Mouse (Mus musculus) urinary bladder, postnatal 4 days (tissue): ENCODE results near the gene Spaca6.

Experiments used
- DNase-seq, 2 experiments: peaks; one replicate each; pipeline ENCODE4 v3.0.0; 2021 to 2022; ENCODE audit warnings: low spot score in 2 of 2

The Spaca6 gene

DNA sequence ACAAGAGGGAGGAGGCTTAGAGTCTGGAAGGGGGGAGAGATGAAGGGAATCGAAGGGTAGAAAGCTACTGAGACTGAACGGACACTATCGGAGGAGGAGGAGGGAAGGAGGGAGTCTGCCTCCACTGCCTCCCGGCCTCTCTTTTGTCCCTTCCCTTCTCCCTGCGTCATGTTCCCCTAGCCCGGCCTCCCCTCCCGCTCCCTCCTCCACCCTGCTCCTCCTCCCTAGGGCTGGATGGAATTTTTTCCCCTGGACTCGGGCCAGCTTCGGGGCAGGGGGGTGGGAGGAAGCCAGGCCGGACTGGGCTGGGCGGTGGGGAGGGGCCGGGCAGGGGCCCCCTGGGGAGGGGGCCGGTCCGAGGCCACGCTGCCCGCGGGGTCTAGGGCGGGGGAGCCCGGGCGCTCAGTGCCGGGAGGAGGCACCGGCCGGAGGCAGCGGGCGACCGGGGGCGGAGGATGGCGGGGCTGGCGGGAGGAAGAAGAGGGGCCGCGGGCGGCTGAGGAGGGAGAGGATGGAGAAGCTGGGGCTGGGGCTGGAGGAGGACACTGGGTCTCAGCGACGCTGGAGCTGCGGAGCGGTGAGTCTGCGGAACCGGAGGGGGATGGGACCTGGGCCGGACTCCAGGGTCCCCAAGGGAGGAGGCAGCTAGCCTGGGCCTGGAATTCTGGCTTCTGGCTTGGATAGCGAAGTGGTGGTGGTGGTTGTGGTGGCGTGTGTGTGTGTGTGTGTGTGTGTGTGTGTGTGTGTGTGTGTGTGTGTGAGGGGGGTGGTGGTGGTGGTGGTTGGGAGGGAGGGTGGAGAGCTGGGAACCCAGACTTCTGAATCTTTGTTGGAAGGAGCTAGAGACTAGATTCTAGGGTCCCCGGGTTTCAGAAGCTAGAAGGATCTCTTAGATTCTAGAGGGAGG lies at the start of gene Spaca6:
Spaca6 (plus strand) TSS at position 408 of the 907 bp plus-strand sequence.
- DNase-seq, result peak; percentile 94 to 97

- no peak for DNase-seq
Observed at GRCm38 (mm10) chr17:17790866-17791630, 35.9 kb upstream of the Spaca6 start.

GRCm38 (mm10) chr17:17792578-17792977 lies 34.4 kb upstream of the Spaca6 start:
- DNase-seq, result no peak

- DNase-seq, result no peak
Observed at GRCm38 (mm10) chr17:17795527-17795926, 31.4 kb upstream of the Spaca6 start.

GRCm38 (mm10) chr17:17823612-17824336 lies 3.2 kb upstream of the Spaca6 start:
- no peak for DNase-seq

DNA sequence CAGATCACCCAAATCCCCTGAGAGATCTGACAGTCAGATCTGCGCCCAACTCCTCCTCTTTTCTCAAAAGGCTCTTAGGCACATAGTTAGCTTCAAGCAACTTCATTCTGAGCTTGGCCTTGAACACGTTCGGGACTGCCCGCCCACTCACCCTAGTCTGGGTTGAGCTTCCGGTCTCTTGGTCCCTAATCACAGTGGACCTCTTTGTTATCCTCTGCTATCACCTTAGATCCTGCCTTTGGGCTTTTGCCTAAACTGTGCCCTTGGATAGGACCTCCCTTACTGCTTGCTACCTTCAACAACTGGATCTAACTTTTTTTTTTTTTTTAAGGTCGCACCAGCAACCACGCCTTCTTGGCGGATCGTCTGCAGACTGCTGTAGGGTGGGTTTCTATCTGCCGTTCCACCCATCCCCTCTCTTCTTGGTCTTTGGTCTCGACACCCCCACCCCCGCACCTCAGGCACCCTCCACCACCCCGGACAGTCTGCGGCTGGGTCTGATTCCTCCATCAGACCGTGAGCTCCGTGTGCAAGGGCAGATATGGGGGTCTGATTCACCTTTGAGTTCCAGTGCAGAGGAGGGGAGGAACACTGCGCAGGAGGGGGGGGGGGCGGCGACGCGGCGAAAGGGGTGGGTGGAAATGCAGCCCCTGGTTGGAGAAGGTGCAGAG lies 902 bp upstream of the Spaca6 start:
- peak in 1 of 2 experiments; percentile 57 for DNase-seq

- peak in 1 of 2 experiments; percentile 61 for DNase-seq
Observed at GRCm38 (mm10) chr17:17827658-17828190, 766 bp downstream of the Spaca6 start.

DNA sequence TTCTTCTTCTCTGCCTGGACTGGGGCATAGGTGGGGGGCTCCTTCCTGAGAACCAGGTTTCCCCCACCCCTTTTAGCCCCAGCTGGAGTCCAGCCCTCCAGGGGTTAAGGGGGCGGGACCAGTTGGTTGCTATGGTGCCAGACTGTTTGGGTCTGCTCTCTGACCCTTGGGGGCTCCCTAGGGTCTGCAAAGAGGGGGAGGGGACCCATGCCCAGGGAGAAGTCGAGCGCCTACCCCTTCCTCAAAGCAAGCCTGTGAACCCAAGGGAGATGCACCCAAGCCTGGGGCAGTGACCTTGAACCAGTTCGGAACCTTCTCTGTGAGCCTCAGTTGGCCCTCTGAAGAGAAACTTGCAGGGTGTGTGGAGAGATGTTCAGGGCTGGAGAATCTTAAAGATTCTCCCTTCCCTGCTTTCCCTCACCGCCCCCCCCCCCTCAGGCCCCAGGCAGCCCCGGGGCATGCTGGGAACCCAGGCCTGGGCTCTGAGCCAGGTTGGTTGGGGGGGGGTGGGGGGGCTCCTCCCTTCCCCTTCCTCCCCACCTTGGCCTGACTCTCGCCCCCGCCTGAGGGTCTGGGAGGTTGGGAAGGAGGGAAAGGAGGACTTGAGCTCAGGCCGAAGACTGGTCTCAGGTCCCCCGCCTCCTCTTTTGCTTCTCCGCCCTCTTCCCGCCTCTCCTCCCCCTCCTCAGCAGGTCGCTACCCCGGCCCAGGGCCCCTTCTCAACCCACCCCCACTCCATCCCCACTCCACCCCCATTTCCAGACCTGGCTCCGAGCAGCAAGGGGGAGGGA lies 1.4 kb downstream of the Spaca6 start:
- DNase-seq, result peak in 1 of 2 experiments; percentile 66

DNA sequence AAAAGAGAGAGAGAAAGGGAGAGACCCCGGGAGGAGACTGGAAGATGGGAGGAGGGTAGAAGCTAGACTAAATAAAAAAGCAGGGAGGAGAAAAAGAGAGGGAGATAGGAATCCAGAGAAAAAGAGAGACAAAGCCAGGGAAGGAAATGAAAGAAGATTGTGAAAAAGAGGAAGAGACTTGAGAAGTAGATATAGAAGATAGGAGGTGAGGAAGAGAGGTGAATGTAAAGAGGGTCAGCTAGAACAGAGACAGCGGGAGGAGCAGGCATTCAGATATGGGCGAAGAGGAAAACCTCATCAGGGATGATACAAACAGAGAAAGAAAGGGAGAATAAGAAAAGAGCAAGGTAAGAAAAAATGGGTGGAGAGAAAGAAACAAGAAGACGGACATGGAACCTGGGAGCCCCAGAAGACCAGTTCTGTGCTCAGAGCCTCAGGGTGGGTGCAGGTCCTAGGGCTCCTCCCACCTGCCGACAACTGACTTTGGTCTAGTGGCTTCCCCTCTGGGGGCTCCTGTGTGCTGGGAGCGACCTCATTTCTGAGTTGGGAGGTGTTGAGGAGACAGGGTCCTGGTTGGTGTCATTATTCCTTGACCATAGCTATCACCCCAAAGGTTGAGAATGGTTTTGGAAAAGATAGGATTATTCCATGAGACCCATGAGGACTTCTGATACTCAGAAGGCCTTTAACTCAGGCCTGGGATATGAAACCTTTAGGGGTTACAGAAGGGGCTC lies 2.3 kb downstream of the Spaca6 start:
- no peak for DNase-seq

- DNase-seq, result no peak
Observed at GRCm38 (mm10) chr17:17829816-17830535, 3.0 kb downstream of the Spaca6 start.

- no peak for DNase-seq
Observed at GRCm38 (mm10) chr17:17830731-17831130, 3.8 kb downstream of the Spaca6 start.

DNA sequence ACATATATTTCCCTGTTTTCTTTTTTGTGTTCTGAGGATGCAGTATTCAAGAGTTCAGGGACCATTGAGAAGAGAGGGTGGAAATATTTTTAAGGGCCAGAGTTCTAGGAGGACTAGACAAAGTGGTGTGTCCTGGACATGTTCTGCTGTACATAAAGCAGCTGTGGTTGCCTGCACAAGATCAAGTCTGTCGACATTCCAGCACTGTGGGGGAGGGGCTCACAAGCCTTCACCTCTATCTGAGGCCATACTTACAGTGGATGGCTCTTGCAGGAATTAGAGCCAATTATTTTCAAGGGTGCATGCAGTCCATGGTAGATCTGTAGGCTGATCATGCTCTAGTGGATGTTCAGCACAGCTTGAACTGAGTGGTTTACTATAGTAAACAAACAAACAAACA lies 7.9 kb downstream of the Spaca6 start:
- DNase-seq, result no peak

DNA sequence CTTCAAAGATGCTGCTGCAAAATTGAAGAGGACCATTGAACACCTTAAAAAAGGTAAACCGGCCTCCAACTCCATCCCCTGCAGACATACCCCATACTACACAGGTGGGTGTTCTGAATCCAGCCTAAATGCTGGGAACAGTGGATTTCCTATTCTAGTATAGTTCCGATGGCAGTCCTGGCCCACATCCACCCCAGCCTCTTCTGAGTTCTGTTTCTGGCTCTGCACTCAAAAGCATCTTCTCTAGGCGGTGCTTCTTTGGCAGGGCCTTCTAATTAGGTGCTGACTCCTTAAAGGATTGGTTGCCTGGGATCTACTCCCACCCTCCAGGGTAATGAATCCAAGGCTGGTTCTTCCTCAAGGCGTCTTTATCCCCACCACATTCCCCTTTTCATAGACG lies 9.1 kb downstream of the Spaca6 start:
- no peak for DNase-seq

DNA sequence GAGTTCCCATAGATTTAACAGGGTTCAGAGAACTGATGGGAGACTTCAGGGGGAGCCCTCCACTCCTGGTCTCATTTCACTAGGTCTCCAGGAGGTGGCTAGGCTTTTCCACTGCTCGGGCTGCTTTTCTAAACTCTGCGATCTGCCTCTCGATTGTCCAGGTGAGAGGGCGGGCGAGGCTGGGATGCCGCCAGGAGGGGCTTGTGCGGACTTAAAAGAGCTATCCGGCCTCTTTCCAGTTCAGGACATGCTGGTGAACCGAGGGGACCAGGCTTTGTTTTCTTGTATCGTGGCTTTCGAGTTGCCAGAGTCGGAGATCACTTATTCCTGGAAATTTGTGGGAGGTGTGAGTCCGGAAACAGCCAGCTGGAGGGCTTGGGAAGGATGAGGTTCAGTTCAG lies 10.5 kb downstream of the Spaca6 start:
- DNase-seq, result no peak

DNA sequence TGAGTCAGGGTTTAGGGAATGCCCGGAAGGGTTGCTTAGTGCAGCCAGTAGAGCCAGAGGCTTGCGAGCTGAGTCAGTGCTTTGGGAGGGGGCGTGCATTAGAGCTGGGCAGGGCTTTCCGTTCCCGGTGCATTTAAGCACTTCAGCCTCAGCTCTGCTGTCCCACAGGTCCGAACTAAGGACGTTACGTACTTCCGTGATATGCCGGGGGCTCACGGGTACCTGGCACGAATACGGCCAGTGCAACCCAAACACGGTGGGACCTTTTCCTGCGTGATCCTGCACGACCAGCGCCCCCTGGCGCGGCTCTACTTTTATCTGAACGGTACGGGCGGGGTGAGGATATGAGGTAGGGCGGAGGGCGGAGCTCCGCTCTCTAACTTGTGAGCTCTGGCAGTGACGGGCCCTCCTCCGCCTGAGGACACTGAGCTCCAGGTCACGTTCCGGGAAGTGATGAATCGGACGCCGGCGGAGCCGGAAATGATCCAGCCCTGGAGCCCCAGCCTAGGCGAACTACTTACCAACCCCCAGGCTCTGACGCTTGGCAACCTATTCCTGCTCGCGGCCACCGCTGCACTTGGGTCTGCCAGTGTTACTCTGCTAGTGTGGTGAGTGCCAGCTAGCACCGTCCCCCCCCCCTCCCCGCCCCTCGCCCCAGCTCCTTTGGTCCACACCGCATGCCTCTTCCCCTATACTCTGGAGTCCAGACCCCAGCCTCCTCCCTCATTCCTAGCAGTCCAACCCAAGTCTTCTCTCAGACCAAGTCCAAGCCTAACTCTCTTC lies 11.2 kb downstream of the Spaca6 start:
- peak; percentile 91 to 94 for DNase-seq

GRCm38 (mm10) chr17:17839276-17839675 lies 12.3 kb downstream of the Spaca6 start:
- DNase-seq, result no peak

- no peak for DNase-seq
Observed at GRCm38 (mm10) chr17:17840796-17841195, 13.8 kb downstream of the Spaca6 start.
